Mouse (Mus musculus) left cerebral cortex, postnatal 14 days (tissue): Measurements from ENCODE around the gene Slc39a11. TPM values are rescaled to one million over a fixed set of nuclear protein-coding genes. Genes with fewer than 3 reads are reported as not detected.
A peak's percentile ranks its signal among the peaks of the same experiment; 100 is the strongest.

ENCODE experiments used
- DNase-seq, 2 experiments: peaks; one replicate each; pipeline ENCODE4 v3.0.0; 2021 to 2022; ENCODE audit warnings: low spot score in 2 of 2, mixed read lengths in 1 of 2
- intact Hi-C: fragments of 180-260 bp; cut with DNase I; formaldehyde crosslinking; loops from one replicate; pipeline ENCODE4 v1.15.1; 2025
- total RNA-seq, 2 experiments: library from RNA; stranded (reverse); gene quantifications; 2 replicates each; pipeline ENCODE4 v1.2.3; 2021

Slc39a11 gene
- total RNA-seq, 2 experiments from 2014 or later: 13.9 to 15.3 TPM

DNA sequence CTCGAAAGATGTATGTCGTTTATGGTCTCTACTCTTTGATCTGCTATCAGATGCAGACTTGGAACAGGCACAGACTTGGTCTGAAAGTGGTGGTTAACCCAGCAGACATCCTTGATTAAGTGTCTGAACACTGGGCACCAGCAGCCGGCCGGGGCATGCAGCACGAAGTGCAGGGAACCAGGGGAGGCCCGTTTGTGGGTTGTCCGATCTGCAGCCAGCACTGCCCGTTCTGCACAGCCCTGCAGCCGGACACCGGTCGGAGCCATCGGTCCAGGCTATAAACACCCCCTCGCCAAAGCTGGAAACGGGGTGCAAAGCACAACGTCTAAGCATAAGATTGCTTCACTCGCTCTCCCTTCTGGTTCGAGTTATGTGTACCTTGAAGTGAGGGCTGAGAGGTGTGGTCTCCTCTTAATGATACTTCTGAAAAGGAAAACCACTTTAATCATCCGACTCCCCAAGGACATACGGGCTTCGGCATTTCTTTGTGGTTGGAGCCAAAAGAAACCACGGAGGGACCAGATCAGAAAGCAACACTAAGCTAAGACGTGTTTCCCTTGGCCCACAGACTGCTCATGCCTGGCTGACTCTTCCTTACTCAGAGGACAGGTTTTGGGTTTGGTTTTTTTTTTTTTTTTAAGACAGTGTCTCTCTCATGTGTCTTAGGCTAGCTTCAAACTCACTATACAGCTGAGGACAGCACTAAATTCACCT lies 352.8 kb downstream of the Slc39a11 start:
- intact Hi-C loops: loop anchor here (2.0 to 10.0 kb wide), 2 partner anchors 316 to 518 kb away; no protein-coding TSS in a partner anchor
- DNase-seq: no peak

DNA sequence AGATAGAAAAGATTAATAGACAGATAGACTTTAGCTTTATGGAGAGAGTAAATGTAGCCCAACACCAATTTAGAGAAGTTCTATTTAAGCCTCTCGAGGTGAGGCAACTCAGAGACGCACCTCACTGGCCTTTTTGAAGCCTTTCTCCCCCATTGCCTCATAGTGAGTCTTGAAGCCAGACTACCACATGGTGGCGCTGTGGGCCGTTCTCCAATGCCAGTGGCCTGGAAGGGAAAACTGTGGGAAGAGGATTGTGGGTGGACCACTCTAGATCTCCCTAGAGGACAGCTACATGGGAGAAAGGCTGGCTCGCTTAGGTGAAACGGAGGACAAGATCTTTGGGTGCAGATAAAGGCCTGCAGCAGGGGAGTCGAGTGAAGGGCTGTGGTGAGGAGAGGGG lies 353.7 kb downstream of the Slc39a11 start:
- peak; percentile 78 to 84 for DNase-seq
- intact Hi-C loops: loop anchor here (2.0 to 10.0 kb wide), 2 partner anchors 317 to 519 kb away; no protein-coding TSS in a partner anchor

GRCm38 (mm10) chr11:113294518-113294917 lies 355.4 kb downstream of the Slc39a11 start:
- DNase-seq: peak; percentile 20 to 42
- intact Hi-C loops: loop anchor here (5.0 to 10.0 kb wide), 2 partner anchors 97 to 520 kb away; no protein-coding TSS in a partner anchor

GRCm38 (mm10) chr11:113292906-113293614 lies 356.8 kb downstream of the Slc39a11 start:
- DNase-seq: no peak
- intact Hi-C loops: loop anchor here (5.0 to 10.0 kb wide), 2 partner anchors 96 to 522 kb away; no protein-coding TSS in a partner anchor

DNA sequence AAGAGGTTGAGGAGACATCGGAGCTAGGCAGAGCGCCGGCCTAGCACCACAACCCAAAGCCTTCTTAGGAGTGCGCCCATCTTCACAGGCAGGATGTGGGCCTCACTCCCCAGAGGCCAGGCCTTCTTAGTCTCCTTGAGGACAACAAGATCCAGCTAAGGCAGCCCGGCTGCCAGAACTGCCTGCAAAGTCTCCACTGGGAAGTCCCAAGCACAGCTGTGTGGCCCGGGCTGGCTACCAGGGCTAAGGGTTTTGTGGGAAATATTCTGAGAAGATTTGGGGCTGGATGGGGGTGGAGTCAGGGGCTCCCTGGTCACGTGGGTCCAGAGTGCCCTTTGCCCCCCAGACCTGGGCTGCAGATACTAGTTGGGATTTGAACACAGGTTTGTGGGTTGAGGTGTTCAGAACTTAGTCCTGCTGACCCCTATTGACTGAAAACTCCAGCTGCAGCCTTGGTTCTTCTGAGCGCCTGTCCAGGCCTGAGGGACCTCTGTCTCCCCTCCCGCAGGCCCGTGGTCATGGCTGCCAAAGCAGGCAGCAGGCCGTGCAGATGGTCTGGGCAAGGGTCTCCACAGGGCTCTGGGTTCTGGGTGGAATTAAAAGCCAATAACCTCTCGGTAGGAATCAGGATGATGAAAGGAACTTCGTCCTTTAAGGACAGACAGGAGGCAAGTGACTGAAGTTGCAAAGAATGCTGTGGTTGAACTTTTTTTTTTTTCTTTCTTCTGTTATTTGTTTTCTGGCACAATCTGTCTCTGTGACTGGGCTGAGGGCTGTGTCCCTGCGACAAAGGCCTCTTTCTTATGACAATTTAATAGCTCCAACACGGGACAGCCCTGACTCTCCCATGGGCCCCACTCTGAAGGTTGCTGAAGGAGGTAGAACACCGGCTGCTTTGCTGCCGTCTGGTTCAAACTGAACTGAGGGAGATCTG lies 357.8 kb downstream of the Slc39a11 start:
- DNase-seq: no peak
- intact Hi-C loops: loop anchor here (5.0 to 10.0 kb wide), 2 partner anchors 95 to 523 kb away; no protein-coding TSS in a partner anchor

DNA sequence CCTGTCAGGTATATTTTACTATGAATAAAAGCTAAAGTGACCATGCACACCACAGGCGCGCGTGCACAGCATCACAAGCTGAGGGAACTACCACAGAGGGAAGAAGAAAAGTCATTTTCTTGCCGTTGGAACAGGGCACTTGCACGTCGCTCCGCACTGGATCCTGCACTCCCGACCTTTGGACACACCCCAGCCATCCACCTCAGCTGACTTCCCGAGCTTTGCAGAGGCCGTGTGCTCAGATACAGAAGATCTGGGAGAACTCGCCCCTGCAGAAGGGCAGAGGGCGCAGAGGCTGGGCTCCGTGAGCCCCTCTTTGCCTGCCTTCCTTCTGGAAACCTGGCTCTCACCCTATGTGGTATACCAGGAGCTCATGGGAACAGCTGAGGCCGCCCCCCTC lies 359.0 kb downstream of the Slc39a11 start:
- intact Hi-C loops: loop anchor here (5.0 to 10.0 kb wide), 2 partner anchors 94 to 524 kb away; no protein-coding TSS in a partner anchor

GRCm38 (mm10) chr11:113284951-113285741 lies 364.7 kb downstream of the Slc39a11 start:
- intact Hi-C loops: loop anchor here (5.0 kb wide), 1 partner anchor 108 kb away; no protein-coding TSS in a partner anchor
- DNase-seq: no peak

More for the DNA sequence above, 359.0 kb downstream of the Slc39a11 start:
- DNase-seq: no peak

GRCm38 (mm10) chr11:113283376-113283811 lies 366.5 kb downstream of the Slc39a11 start:
- peak in 1 of 2 experiments; percentile 22 for DNase-seq

DNA sequence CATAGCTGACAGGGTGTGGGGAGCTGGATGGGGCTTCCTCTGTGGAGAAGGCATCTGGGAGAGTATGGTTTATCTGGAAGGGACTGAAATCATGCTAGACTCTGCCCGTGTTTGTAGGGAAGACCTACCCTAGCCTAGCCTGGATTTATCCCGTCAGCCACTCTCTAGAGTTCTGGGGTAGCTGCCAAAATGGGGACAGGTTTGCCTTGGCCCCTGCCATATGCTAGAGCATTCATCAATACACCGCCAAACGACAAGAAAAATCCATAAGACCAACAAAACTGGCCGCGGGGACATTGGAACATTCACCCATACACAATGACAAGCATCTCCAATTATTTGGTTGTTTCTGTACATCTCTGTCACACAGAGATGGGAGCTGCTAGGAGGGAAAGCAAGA lies 371.6 kb downstream of the Slc39a11 start:
- DNase-seq: no peak
- intact Hi-C loops: no loop called here

More at GRCm38 (mm10) chr11:113283376-113283811, 366.5 kb downstream of the Slc39a11 start:
- intact Hi-C loops: no loop called here

DNA sequence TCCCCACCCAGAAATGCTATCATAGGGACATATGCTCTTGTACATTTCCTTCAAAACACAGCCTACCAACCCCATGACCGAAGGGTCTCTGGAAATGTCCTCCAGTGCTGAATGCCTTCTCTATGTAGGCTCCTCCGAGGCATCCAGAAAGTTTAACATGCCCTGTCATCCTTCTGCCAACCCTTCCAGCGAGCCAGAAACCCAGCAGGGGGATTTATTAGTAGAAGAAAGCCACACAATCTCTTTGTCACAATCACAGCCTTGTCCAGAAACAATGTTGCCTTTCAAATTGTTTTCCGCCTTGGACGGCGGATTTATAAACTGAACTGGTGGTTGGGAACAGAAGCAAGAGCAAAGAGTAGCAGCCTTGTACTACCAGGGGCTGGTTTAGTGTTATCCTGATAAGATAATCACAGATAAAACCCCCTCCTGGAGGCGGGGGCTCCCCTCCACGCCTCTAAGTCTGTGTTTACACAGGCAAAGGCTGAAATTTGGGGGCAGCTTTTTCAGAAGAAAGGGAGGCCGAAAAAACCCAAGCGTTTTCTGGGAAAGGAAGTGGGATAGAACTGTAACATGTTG lies 372.8 kb downstream of the Slc39a11 start:
- intact Hi-C loops: no loop called here
- DNase-seq: no peak

- intact Hi-C loops: no loop called here
- DNase-seq: no peak
Measured at GRCm38 (mm10) chr11:113276518-113276917, 373.4 kb downstream of the Slc39a11 start.

DNA sequence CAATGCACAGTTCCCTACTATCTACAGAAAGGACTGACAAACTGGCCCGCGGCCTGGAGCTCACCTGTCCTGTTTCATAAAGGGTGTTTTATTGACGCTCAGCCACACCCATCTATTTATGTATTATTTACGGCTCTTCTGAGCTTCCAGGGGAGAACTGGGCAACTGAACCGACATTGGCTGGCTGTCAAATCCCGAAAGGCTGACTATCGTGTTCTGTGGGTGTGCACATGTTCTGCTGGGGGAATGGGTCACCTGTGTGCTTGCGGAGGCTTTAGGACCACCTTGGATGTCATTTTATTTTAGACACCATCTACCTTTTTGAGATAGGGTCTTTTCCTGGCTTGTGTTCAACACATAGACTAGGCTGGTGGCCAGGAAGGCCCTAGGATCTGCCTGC lies 375.8 kb downstream of the Slc39a11 start:
- no peak for DNase-seq
- intact Hi-C loops: no loop called here

GRCm38 (mm10) chr11:113271857-113272256 lies 378.0 kb downstream of the Slc39a11 start:
- intact Hi-C loops: no loop called here
- DNase-seq: peak in 1 of 2 experiments; percentile 30

DNA sequence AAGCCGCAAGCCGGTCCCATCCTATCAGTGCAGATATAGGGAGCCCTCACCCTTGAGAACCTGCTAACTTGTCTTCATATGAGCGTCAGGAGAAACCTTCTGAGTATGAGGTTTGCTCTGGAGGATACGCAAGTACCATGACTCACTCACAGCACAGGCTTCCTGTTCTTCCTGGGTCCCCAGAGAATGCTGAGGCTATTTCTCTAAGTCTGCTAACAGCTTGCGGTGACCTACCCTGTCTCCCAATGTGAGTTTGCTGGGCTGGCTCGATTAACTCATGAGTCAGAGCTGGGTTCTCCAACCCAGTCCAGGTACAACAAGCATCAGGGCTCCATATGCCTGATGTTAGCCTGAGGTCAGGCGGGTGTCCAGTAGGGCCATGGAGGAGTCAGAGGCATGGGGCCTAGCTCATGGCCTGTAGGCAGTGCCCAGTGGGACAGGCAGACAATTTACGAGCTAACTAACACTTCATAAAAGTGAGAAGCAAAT lies 381.0 kb downstream of the Slc39a11 start:
- intact Hi-C loops: no loop called here
- no peak for DNase-seq

DNA sequence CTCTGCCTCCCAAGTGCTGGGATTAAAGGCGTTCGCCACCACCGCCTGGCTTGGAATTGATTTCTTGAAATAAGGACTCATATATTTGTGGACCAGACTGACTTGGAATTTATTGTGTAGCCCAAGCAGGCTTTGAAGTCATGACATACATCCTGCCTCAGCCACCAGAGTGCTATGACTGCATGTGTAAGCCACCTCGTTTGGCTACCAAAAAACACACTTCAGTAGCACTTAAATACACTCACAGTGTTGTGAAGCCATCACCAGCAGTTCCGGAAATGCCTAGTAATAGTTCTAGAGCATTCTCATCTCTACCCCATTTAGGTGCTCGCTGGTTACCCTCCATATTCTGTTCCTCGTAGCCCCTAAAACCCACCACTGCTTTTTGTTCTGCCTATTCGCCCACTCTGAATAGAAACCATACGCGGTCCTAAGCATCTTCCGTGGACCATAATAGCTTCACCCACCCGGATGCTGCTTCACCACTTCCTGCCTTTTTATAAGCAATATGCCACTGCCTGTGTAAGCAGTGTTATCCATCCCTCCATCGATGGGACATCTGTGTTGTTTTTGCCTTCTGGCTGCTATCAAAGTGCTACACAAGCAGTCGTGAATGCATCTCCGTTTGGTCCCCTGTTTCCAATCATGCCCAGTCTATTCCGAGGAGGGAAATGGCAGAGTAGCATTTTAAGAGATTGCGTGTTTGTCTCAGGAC lies 382.2 kb downstream of the Slc39a11 start:
- peak in 1 of 2 experiments; percentile 14 for DNase-seq
- intact Hi-C loops: no loop called here

GRCm38 (mm10) chr11:113266706-113267105 lies 383.2 kb downstream of the Slc39a11 start:
- DNase-seq: peak; percentile 28 to 43
- intact Hi-C loops: no loop called here

DNA sequence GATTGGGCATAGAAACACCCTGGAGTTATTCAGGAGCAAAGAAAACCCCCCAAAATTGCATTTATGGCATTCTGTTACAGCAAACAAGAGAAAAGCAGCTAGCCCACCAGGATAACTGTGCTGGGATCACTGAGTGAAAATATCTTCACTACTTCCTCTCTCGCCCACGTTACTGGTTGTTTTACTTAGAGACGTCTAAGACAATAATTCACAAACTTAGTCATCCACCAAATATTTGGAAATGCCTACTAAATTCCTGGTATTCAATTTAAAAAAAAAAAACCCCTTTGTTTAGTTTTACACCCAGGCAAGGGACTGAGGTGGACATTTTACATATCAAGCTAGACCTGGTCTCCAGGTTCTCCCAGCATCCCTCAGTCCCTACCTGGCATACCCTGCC lies 384.3 kb downstream of the Slc39a11 start:
- intact Hi-C loops: no loop called here
- DNase-seq: no peak
